Mouse (Mus musculus) embryonic facial prominence, embryonic 13.5 days (tissue): ENCODE results near the gene Gkn2. TPM values are rescaled to one million over a fixed set of nuclear protein-coding genes. Genes with fewer than 3 reads are reported as not detected.

Source experiments
- ATAC-seq: fragments of 200-750 bp; cut with Nextera tagmentation; 2 replicates; pipeline ENCODE4 v1.8.0; 2017; ENCODE audit warnings: low read depth; ENCODE audit not compliant: insufficient number of reproducible peaks, insufficient read depth, low FRiP score, low TSS enrichment
- H3K27ac ChIP-seq: fragments of 300-500 bp; sonication (generic); 2 replicates; pipeline ENCODE4 v1.5.1; 2015; ENCODE audit warnings: moderate library complexity, mild to moderate bottlenecking, inconsistent platforms
- H3K27me3 ChIP-seq: fragments of 300-500 bp; sonication (generic); 2 replicates; pipeline ENCODE4 v1.6.1; 2015; ENCODE audit warnings: mild to moderate bottlenecking, inconsistent platforms
- H3K36me3 ChIP-seq: fragments of 300-500 bp; sonication (generic); 2 replicates; pipeline ENCODE4 v1.6.1; 2015; ENCODE audit warnings: mild to moderate bottlenecking, inconsistent platforms
- H3K4me1 ChIP-seq: fragments of 300-500 bp; sonication (generic); 2 replicates; pipeline ENCODE4 v1.6.1; 2015; ENCODE audit warnings: inconsistent platforms
- H3K4me2 ChIP-seq: fragments of 300-500 bp; sonication (generic); 2 replicates; pipeline ENCODE4 v1.6.1; 2015; ENCODE audit warnings: moderate library complexity, mild to moderate bottlenecking, inconsistent platforms
- H3K4me3 ChIP-seq: fragments of 300-500 bp; sonication (generic); 2 replicates; pipeline ENCODE4 v1.5.1; 2015; ENCODE audit warnings: mild to moderate bottlenecking, inconsistent platforms
- H3K9ac ChIP-seq: fragments of 300-500 bp; sonication (generic); 2 replicates; pipeline ENCODE4 v1.6.1; 2015; ENCODE audit warnings: mild to moderate bottlenecking, inconsistent platforms
- H3K9me3 ChIP-seq: fragments of 300-500 bp; sonication (generic); 2 replicates; pipeline ENCODE4 v1.6.1; 2016; ENCODE audit warnings: inconsistent platforms
- WGBS: fragments of 180-500 bp; shearing (Covaris S2); methylation state at CpG from one replicate; pipeline ENCODE4 v1.1.7; 2015; ENCODE audit warnings: mixed read lengths; 5-methylcytosine and 5-hydroxymethylcytosine counted together
- polyA plus RNA-seq: library from polyadenylated mRNA; unstranded; fragments of >200 nt; fragmentation: Nextera tagmentation; extraction: Ambion mirVana; gene quantifications from 2 replicates; pipeline ENCODE4 v1.2.1, GENCODE M21; 2015

The Gkn2 gene
- polyA plus RNA-seq, 1 experiment from 2014 or later = not detected

DNA sequence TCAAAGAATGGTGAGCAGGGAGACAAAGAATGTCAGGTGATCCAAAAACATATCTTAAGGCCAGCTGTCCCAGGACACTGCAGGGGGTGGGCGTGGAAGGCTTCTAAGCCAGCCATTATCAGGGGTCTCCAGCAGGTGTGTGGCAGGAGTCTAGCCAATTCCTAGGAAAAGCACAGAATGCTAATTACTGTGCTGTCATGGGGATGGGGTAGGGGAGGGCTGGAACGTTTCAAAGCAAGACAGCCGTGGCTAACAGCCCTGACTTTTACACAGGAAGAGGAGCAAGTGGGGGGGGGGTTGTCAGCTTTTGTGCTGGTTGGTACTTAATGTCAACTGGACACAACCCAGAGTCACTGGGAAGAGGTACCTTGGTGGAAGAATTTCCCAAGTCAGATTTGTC lies 38.9 kb downstream of the Gkn2 start:
- H3K9me3 ChIP-seq = no peaks in the 10 kb centered on the region
- ATAC-seq = no peak
- WGBS = 39% methylated on average over 3 of the region's 3 CpGs
- no peak overlapping the region for H3K4me2 ChIP-seq
- no peaks in the 10 kb centered on the region for H3K27me3 ChIP-seq
- H3K36me3 ChIP-seq = no peaks in the 10 kb centered on the region
- no peak overlapping the region for H3K27ac ChIP-seq
- no peak overlapping the region for H3K9ac ChIP-seq
- no peak overlapping the region for H3K4me3 ChIP-seq
- no peaks in the 10 kb centered on the region for H3K4me1 ChIP-seq

DNA sequence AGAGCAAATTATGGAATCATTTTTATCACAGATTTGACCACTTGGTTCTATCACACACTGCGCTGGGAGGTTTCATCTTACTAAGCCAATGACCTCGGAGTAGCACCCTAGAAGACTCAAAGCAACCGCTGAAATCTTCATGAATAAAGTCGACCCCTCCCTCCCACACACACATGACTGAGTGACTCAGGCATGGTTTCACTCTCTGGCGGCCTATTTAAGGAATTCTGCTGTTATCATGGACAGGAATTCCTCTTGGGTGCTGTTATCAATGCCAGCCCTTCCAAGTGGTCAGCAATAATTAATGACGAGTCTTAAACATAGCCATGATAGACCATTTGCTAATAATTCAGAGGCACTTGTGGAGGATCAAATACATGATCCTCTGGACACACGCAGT lies 49.1 kb downstream of the Gkn2 start:
- no peaks in the 10 kb centered on the region for H3K27me3 ChIP-seq

GRCm38 (mm10) chr6:87424037-87424816 lies 51.1 kb downstream of the Gkn2 start:
- H3K9ac ChIP-seq = no peak overlapping the region
- H3K9me3 ChIP-seq = no peaks in the 10 kb centered on the region
- H3K4me1 ChIP-seq = no peaks in the 10 kb centered on the region
- no peak overlapping the region for H3K4me3 ChIP-seq
- no peak overlapping the region for H3K27ac ChIP-seq
- H3K4me2 ChIP-seq = no peak overlapping the region
- no peaks in the 10 kb centered on the region for H3K36me3 ChIP-seq
- no peaks in the 10 kb centered on the region for H3K27me3 ChIP-seq
- WGBS = 75% methylated on average over 19 of the region's 19 CpGs
- ATAC-seq = no peak

More for the DNA sequence above, 49.1 kb downstream of the Gkn2 start:
- Histone ChIP-seq H3K36me3 (no peaks in the 10 kb centered on the region), H3K4me1 (no peaks in the 10 kb centered on the region), H3K27ac (no peak overlapping the region), H3K4me3 (no peak overlapping the region), H3K4me2 (no peak overlapping the region), H3K9me3 (no peaks in the 10 kb centered on the region), H3K9ac (no peak overlapping the region)
- ATAC-seq = no peak
- 79% methylated on average over 7 of the region's 7 CpGs for WGBS

DNA sequence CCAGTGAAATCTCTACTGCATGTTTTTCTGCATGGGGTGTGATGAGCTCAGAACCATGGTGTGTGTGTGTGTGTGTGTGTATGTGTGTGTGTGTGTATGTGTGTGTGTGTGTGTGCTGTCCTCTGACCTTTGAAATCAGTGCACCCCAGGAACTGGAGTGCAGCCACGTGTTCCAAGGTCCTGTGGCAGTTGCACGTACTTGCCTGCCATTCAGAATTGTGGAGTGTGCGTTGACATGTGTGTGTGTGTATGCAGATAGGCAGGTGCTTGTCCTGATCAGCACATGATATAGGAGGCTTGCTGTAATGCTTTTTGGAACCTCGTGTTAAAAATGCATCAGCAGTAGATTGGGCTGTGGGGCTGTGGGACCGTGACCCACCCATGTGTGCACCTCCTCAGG lies 53.8 kb downstream of the Gkn2 start:
- ATAC-seq = no peak
- no peaks in the 10 kb centered on the region for H3K9me3 ChIP-seq
- H3K4me3 ChIP-seq = no peak overlapping the region
- H3K27ac ChIP-seq = no peak overlapping the region
- H3K27me3 ChIP-seq = no peaks in the 10 kb centered on the region
- H3K4me2 ChIP-seq = no peak overlapping the region
- 80% methylated on average over 5 of the region's 5 CpGs for WGBS
- H3K36me3 ChIP-seq = no peaks in the 10 kb centered on the region
- H3K4me1 ChIP-seq = no peaks in the 10 kb centered on the region
- H3K9ac ChIP-seq = no peak overlapping the region

DNA sequence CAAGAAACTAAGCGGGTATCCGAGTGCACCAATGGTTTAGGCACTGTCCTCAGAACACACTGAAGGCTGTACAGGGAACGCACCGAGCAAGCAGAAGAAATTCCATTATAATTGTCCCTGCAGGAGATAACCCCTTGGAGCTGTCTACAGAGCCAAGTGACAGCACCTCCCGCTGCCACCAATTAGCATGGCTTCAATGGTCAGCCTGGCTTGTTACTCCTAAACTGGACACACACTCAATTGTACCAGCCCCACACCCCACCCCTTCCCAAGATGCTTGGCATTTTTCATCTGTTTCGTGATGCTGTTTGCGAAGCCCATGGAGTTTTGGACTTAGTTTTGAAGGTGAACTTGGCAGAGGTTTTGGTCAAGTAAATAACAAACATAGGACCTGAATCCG lies 54.5 kb downstream of the Gkn2 start:
- Histone ChIP-seq H3K9me3 (no peaks in the 10 kb centered on the region), H3K27ac (no peak overlapping the region), H3K4me1 (no peaks in the 10 kb centered on the region), H3K4me3 (no peak overlapping the region), H3K36me3 (no peaks in the 10 kb centered on the region), H3K4me2 (no peak overlapping the region), H3K9ac (no peak overlapping the region), H3K27me3 (no peaks in the 10 kb centered on the region)
- WGBS = 60% methylated on average over 8 of the region's 8 CpGs
- ATAC-seq = no peak

DNA sequence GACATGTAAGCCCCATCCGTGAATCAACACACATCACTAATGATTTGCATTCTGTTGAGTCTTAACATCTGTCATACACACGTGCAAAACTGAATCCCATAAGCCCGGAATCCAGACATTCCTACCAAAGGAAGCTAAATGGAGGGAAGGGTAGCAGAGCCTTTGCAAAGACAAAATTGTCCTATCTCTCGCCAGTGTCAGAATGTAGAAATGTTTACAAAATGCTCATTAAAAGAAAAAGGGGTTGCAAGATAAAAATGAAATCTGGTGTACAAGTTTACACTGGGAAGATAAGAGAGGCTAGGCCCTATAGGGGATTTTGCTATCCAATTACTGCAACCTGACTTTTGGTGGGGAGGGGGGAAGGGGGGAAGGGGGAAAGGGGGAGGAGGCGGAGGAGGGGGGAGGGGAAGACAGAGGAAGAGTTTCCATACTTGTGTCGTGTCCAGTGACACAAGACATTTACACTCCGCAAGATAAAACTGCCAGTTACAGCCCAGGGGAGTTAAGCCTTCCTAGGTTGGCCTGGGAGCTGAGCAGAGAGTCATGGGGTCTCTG lies 55.4 kb downstream of the Gkn2 start, which contains the start of gene Bmp10:
Gene Bmp10 (plus strand): TSS at position 508 of the 558 bp plus-strand sequence.
- no peak within 1 kb of the TSS for H3K4me3 ChIP-seq
- WGBS = 57% methylated on average over 7 of the region's 7 CpGs
- no peak within 1 kb of the TSS for H3K27ac ChIP-seq
- H3K4me1 ChIP-seq = no peaks in the 10 kb centered on the region
- no peaks in the 10 kb centered on the region for H3K9me3 ChIP-seq
- H3K36me3 ChIP-seq = no peaks in the 10 kb centered on the region
- H3K4me2 ChIP-seq = no peak within 1 kb of the TSS
- ATAC-seq = no peak
- H3K9ac ChIP-seq = no peak within 1 kb of the TSS
- H3K27me3 ChIP-seq = no peaks in the 10 kb centered on the region

Other genes starting within 250 kb of the Gkn2 start
- 20.1 and 20.5 TPM in 2 replicates for gene Antxr1, start 37.5 kb upstream of the Gkn2 start, polyA plus RNA-seq
- not detected in 2 replicates for gene Gkn1, start 22.4 kb upstream of the Gkn2 start, polyA plus RNA-seq
- gene Gkn3, start 15.6 kb downstream of the Gkn2 start, polyA plus RNA-seq = 0.42 TPM in 1 of 2 replicates, not detected in the other
- not detected in 2 replicates for gene Bmp10, start 55.6 kb downstream of the Gkn2 start, polyA plus RNA-seq
- gene Arhgap25, start 159.9 kb downstream of the Gkn2 start, polyA plus RNA-seq = 5.7 and 7.1 TPM in 2 replicates
- gene Prokr1, start 217.4 kb downstream of the Gkn2 start, polyA plus RNA-seq = 3.6 and 3.9 TPM in 2 replicates